Mouse (Mus musculus): Measurements from ENCODE around the gene Ptpra. TPM values are rescaled to one million over a fixed set of nuclear protein-coding genes. Genes with fewer than 3 reads are reported as not detected.
"Not testable (repeated sequence)": the region's sequence is repeated elsewhere in the genome, so short reads cannot be mapped to it uniquely, and the experiment has no call there.

Ptpra gene
- polyA plus RNA-seq, 1 experiment, result 31.9 TPM

- Histone ChIP-seq H3K4me1 (ENCODE audit: control insufficient read depth, insufficient read depth, insufficient read length) (peaks cover 7% of the 10 kb centered on the region; the same call in 1 of the 2 replicates), H3K27ac (ENCODE audit: insufficient read depth, low read length) (no peak overlapping the region), H3K36me3 (ENCODE audit: control insufficient read depth, insufficient read depth, low read length) (peaks cover 2% of the 10 kb centered on the region; the same call in 1 of the 2 replicates), H3K4me3 (ENCODE audit: extremely low read depth, insufficient read depth, insufficient read length) (no peak overlapping the region), H3K27me3 (ENCODE audit: control insufficient read depth, insufficient read depth, low read length) (no peaks in the 10 kb centered on the region)
- TF ChIP-seq POLR2A (IDR thresholded peaks at IDR 0.05; ENCODE audit: low read depth, low read length) (no peak), CTCF (IDR thresholded peaks at IDR 0.05; ENCODE audit: extremely low read depth, insufficient read depth, insufficient read length, insufficient replicate concordance) (no peak)
- 87% methylated on average over 3 of the region's 3 CpGs for WGBS
- DNase-seq (ENCODE audit: low read depth in 1 of 2, low spot score in 2 of 2), result no peak
These were observed 49.5 kb downstream of the Ptpra start for GRCm38 (mm10) chr2:130499546-130499945.

- 27% methylated on average over 2 of the region's 2 CpGs for WGBS
- H3K4me3 ChIP-seq (ENCODE audit: extremely low read depth, insufficient read depth, insufficient read length), result no peak overlapping the region
- H3K36me3 ChIP-seq (ENCODE audit: control insufficient read depth, insufficient read depth, low read length), result peaks cover 7% of the 10 kb centered on the region
- no peak for DNase-seq (ENCODE audit: low read depth in 1 of 2, low spot score in 2 of 2)
- peaks cover 7% of the 10 kb centered on the region; the same call in 1 of the 2 replicates for H3K4me1 ChIP-seq (ENCODE audit: control insufficient read depth, insufficient read depth, insufficient read length)
- H3K27ac ChIP-seq (ENCODE audit: insufficient read depth, low read length), result peak overlapping the region; percentile 59; the same call in 1 of the 2 replicates
- TF ChIP-seq CTCF (IDR thresholded peaks at IDR 0.05; ENCODE audit: extremely low read depth, insufficient read depth, insufficient read length, insufficient replicate concordance) (no peak), POLR2A (IDR thresholded peaks at IDR 0.05; ENCODE audit: low read depth, low read length) (no peak)
- H3K27me3 ChIP-seq (ENCODE audit: control insufficient read depth, insufficient read depth, low read length), result no peaks in the 10 kb centered on the region
These were observed 51.5 kb downstream of the Ptpra start for GRCm38 (mm10) chr2:130501556-130501955.

GRCm38 (mm10) chr2:130511616-130512015 lies 61.5 kb downstream of the Ptpra start:
- not testable (repeated sequence) for H3K27me3 ChIP-seq (ENCODE audit: control insufficient read depth, insufficient read depth, low read length); H3K4me3 ChIP-seq (ENCODE audit: extremely low read depth, insufficient read depth, insufficient read length); H3K27ac ChIP-seq (ENCODE audit: insufficient read depth, low read length); H3K36me3 ChIP-seq (ENCODE audit: control insufficient read depth, insufficient read depth, low read length); H3K4me1 ChIP-seq (ENCODE audit: control insufficient read depth, insufficient read depth, insufficient read length)
- 75% methylated on average over 5 of the region's 5 CpGs for WGBS
- DNase-seq (ENCODE audit: low read depth in 1 of 2, low spot score in 2 of 2), result peak in 1 of 2 experiments; percentile 28

GRCm38 (mm10) chr2:130513907-130514306 lies 63.8 kb downstream of the Ptpra start:
- WGBS, result 99% methylated on average over 8 of the region's 8 CpGs
- H3K4me1 ChIP-seq (ENCODE audit: control insufficient read depth, insufficient read depth, insufficient read length), result no peaks in the 10 kb centered on the region
- H3K36me3 ChIP-seq (ENCODE audit: control insufficient read depth, insufficient read depth, low read length), result peaks cover 7% of the 10 kb centered on the region
- H3K4me3 ChIP-seq (ENCODE audit: extremely low read depth, insufficient read depth, insufficient read length), result no peak overlapping the region
- TF ChIP-seq CTCF (IDR thresholded peaks at IDR 0.05; ENCODE audit: extremely low read depth, insufficient read depth, insufficient read length, insufficient replicate concordance), result no peak
- TF ChIP-seq POLR2A (IDR thresholded peaks at IDR 0.05; ENCODE audit: low read depth, low read length), result no peak
- H3K27ac ChIP-seq (ENCODE audit: insufficient read depth, low read length), result no peak overlapping the region
- no peaks in the 10 kb centered on the region for H3K27me3 ChIP-seq (ENCODE audit: control insufficient read depth, insufficient read depth, low read length)
- DNase-seq (ENCODE audit: low read depth in 1 of 2, low spot score in 2 of 2), result no peak

GRCm38 (mm10) chr2:130515791-130516190 lies 65.7 kb downstream of the Ptpra start:
- 93% methylated on average over 5 of the region's 5 CpGs for WGBS

GRCm38 (mm10) chr2:130521927-130522326 lies 71.8 kb downstream of the Ptpra start:
- no peaks in the 10 kb centered on the region for H3K27me3 ChIP-seq (ENCODE audit: control insufficient read depth, insufficient read depth, low read length)
- TF ChIP-seq CTCF (IDR thresholded peaks at IDR 0.05; ENCODE audit: extremely low read depth, insufficient read depth, insufficient read length, insufficient replicate concordance) (no peak), POLR2A (IDR thresholded peaks at IDR 0.05; ENCODE audit: low read depth, low read length) (no peak)
- 97% methylated on average over 2 of the region's 2 CpGs for WGBS
- no peak for DNase-seq (ENCODE audit: low read depth in 1 of 2, low spot score in 2 of 2)
- H3K4me3 ChIP-seq (ENCODE audit: extremely low read depth, insufficient read depth, insufficient read length), result no peak overlapping the region
- H3K4me1 ChIP-seq (ENCODE audit: control insufficient read depth, insufficient read depth, insufficient read length), result no peaks in the 10 kb centered on the region
- no peak overlapping the region for H3K27ac ChIP-seq (ENCODE audit: insufficient read depth, low read length)
- H3K36me3 ChIP-seq (ENCODE audit: control insufficient read depth, insufficient read depth, low read length), result peaks cover 20% of the 10 kb centered on the region

More at GRCm38 (mm10) chr2:130515791-130516190, 65.7 kb downstream of the Ptpra start:
- Histone ChIP-seq H3K27me3 (ENCODE audit: control insufficient read depth, insufficient read depth, low read length) (no peaks in the 10 kb centered on the region), H3K36me3 (ENCODE audit: control insufficient read depth, insufficient read depth, low read length) (peaks cover 18% of the 10 kb centered on the region), H3K27ac (ENCODE audit: insufficient read depth, low read length) (no peak overlapping the region), H3K4me1 (ENCODE audit: control insufficient read depth, insufficient read depth, insufficient read length) (no peaks in the 10 kb centered on the region), H3K4me3 (ENCODE audit: extremely low read depth, insufficient read depth, insufficient read length) (no peak overlapping the region)
- no peak for DNase-seq (ENCODE audit: low read depth in 1 of 2, low spot score in 2 of 2)
- TF ChIP-seq CTCF (IDR thresholded peaks at IDR 0.05; ENCODE audit: extremely low read depth, insufficient read depth, insufficient read length, insufficient replicate concordance), result no peak
- TF ChIP-seq POLR2A (IDR thresholded peaks at IDR 0.05; ENCODE audit: low read depth, low read length), result no peak

- not testable (repeated sequence) for H3K27ac ChIP-seq (ENCODE audit: insufficient read depth, low read length); DNase-seq (ENCODE audit: low read depth in 1 of 2, low spot score in 2 of 2); H3K27me3 ChIP-seq (ENCODE audit: control insufficient read depth, insufficient read depth, low read length); H3K36me3 ChIP-seq (ENCODE audit: control insufficient read depth, insufficient read depth, low read length); H3K4me1 ChIP-seq (ENCODE audit: control insufficient read depth, insufficient read depth, insufficient read length); H3K4me3 ChIP-seq (ENCODE audit: extremely low read depth, insufficient read depth, insufficient read length)
- WGBS, result 79% methylated on average over 4 of the region's 4 CpGs
These were observed 75.4 kb downstream of the Ptpra start for GRCm38 (mm10) chr2:130525480-130525879.

All from spleen, adult 2 months (tissue).